Mouse (Mus musculus): ENCODE measurements around the gene Podxl.
A peak's percentile ranks its signal among the peaks of the same experiment; 100 is the strongest.

Podxl gene

DNA sequence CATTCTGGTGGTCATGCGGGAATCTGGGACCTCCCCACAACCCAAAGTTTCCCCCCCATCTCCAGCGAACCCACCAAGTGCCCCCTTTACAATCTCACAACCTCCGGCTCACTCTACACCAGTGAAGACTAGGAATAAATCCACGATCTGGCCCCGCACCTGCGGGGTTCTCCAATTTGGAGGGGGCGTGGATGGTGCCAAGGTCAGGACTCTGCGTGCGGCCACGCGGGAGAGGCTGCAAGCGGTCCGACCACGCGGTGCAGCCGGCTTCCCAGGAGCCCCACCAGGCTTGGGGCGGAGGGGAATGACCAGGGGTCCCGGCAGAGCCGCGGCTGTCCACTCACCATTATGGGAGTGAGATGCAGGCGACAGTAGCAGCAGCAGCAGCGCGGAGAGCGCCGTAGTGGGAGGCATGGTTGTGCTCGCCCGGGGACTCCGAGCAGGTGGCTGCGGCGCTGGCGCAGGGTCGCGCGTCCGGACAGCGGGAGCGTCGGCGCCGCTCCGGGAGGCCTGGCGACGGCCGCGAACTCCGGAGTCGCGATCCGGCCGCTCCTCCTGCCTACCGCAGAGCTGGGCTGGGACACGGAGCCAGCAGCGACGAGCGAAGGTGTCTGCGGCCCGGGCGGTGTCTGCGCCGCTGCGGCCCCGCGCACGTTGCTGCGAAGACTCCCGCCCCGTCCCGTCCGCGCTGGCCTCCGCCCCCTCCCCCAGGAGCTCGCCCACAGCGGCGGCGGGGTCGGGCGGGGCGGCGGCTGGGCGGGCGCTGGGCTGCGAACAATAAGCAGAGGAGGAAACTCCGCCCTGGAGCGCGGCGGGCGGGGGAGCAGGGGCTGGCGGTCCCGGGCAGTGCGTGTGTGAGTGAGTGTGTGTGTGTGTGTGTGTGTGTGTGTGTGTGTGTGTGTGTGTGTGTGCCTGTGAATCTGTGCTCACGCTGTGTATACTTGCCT is at the start of gene Podxl:
Podxl (minus strand) TSS at position 747 of the 947 bp plus-strand sequence.
- peak; percentile 88 for DNase-seq (ENCODE audit: low read depth, low spot score)

DNA sequence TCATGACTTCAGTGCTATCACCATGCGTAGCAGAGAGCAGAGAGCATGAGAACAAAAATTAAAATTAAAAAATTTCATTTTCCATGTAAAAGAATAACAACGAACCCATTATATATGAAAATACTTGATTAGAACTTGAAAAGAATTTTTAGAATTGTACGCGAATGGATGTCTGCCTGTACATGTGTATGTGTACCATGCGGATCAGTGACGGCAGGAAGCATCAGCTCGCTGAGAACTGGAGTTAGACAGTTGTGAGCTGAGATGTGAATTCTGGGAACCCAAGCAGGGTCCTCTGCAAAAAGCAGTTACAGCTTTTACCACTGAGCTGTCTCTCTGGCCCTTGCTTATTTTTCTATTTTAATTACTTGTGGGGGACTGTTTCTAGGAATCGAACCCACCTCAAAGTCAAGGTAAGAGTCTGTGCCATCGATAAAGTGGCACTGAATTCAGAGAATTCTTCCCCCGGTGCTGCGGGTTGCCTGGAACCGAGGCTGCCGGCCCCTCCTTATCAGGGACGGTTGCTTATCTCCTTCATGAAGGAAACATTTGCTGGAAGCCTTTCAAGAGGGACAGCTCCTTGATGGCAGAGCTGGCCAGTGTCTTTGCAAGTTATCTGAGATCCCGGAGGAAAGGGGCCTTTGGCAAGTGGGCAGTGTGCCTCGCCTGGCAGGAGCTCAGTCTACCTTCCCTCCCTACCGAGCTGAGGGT is 48.9 kb upstream of the Podxl start:
- DNase-seq (ENCODE audit: low read depth, low spot score): no peak

GRCm38 (mm10) chr6:31606429-31606828 is 42.6 kb upstream of the Podxl start:
- no peak for DNase-seq (ENCODE audit: low read depth, low spot score)

DNA sequence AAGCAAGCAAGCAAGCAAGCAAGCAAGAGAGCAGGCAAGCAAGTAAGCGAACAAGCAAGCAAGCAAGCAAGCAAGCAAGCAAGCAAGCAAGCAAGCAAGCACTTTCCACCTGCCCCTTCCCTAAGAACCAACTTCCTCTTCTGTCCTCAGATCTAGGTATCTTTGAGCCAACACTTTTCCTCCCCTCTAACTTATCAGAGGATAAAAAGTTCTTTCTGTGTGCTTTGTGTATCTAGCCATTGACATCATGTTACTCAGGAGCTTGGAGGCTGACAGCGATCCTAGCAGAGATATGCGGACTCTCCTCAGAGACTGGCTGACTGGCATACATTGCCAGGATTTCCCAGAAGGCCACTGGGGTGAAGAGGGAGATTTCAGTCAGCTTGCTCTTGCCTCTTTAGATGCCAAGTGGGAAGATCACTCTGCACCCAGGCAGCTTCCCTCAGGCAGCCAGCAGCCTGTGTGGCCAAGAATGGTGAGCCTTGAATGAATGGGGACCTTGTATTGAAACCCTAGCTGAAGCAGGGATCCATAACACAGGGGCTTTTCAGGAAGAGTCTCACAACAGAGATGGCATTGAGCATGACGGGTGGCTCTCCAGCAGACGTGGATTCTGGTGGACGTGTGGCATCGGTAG is 41.0 kb upstream of the Podxl start:
- no peak for DNase-seq (ENCODE audit: low read depth, low spot score)

DNA sequence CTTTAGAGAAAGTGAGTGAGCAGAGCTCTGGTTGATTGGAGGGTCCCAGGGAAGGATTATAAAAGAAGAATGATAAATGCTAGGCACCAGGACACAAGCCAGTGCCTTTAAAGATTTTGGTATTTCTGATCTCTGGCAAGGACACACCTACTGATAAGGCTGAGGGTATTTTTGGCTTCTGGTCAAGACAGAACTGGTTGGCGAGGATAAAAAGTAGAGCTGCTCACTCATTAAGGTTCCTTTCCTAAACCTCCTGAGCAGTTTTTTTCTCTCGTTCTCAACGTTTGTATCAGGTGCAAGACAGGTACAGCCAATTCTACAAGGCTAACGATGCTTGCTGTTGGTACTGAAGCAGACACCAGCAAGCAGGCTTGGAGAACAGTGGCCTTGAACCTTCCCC is 38.7 kb upstream of the Podxl start:
- no peak for DNase-seq (ENCODE audit: low read depth, low spot score)

GRCm38 (mm10) chr6:31601131-31601530 is 37.4 kb upstream of the Podxl start:
- DNase-seq (ENCODE audit: low read depth, low spot score): peak; percentile 56

DNA sequence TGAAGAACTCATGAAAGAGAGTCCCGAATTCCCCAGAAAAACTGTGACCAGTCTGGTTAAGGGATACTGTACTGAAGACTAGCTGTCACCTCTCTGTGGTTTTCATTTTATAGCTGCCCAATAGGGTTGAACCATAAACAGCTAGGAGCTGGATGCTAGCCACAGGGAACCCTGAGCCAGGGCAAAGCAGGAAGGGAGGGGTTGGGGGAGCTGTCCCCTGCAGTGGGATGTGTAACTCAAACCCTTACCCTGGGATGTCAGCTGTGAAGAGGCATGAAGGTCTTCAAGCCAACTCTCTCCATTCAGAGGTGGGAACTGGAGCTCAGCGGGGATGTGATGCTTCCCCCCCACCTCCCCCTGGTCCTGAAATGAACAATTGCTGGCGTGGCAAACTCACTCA is 36.1 kb upstream of the Podxl start:
- no peak for DNase-seq (ENCODE audit: low read depth, low spot score)

DNA sequence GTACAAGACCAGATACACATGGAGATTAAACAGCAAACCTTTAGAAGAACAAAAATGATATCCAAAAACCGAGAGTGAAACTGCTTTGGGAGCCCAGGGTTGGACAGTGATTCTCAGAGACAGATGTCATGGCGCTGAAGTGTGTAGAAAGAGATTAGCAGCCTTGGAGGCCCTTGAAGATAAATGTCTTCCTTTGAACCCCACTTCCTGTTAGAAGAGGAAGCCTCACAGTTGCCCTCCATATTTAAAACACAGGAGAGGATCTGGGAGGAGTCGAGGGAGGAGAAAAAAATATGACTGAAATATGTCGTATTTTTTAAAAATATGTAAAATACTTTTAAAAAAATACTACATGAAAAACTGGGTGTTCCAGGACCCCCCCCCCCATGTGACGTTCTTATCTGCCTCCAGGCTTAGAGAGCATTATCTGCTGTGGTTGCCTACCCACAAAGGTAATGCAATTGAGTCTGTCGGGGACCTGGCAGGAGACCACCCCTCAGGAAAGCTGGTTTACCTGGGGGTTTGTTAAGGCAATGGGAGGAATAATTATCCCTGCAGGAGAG is 34.6 kb upstream of the Podxl start:
- no peak for DNase-seq (ENCODE audit: low read depth, low spot score)

GRCm38 (mm10) chr6:31597136-31597460 is 33.3 kb upstream of the Podxl start:
- DNase-seq (ENCODE audit: low read depth, low spot score): no peak

DNA sequence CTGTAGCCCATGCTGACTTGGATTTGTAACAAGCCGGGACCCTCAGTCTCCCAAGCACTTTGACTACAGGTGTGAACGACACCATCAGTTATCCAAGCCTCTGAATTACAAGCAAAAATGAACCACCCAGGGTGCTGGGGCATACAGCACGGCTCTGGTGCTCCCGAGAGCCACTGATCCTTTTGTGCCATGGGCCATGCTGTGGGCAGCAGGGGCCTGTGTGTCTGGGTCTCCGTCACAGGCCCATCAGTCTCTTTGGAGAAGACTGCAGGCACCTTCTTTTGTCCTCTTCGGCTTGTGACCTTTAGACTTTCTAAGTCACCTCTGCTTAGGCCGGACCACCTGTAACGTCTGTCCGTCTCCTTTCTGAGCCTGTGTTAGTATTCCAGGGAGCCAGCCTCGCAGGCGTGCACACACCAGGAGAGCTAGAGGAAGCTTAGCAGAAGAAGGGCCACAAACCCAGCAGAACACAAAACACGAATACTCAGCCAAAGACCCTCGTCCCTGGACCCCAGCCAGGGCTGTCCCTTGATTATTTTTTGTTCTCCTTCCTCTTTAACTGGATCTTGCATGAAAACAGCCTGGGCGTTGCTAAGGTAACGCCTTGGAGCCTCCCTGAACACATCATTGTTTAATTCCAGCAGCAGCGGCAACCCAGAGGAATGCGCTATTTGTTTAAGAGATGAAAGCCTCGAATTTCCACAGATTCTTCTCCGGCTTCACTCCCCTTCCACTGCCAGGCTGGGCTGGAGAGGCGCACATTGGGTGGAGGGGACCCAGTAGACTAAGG is 32.8 kb upstream of the Podxl start:
- DNase-seq (ENCODE audit: low read depth, low spot score): peak; percentile 87

GRCm38 (mm10) chr6:31592579-31593238 is 28.9 kb upstream of the Podxl start:
- DNase-seq (ENCODE audit: low read depth, low spot score): no peak

- DNase-seq (ENCODE audit: low read depth, low spot score): no peak
These were observed 28.3 kb upstream of the Podxl start for GRCm38 (mm10) chr6:31592128-31592527.

DNA sequence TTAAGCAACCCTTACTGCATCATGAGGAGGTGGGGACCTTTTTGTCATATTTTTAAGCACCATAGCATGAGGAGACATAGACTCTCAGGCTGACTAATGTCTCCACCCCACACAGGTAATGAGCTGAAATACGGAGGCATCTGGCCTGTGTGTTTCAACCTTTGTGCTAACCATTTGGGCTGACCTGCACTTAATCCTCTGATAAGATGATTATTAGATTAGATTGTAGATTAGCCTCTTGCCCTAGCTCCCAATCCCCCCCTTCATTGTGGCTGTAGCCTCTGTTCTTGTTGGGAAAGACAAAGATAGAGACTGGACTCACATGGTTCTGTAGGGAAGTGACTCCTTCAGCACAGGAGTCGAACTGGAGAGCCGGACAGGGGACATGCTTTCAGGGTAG is 27.9 kb upstream of the Podxl start:
- no peak for DNase-seq (ENCODE audit: low read depth, low spot score)

DNA sequence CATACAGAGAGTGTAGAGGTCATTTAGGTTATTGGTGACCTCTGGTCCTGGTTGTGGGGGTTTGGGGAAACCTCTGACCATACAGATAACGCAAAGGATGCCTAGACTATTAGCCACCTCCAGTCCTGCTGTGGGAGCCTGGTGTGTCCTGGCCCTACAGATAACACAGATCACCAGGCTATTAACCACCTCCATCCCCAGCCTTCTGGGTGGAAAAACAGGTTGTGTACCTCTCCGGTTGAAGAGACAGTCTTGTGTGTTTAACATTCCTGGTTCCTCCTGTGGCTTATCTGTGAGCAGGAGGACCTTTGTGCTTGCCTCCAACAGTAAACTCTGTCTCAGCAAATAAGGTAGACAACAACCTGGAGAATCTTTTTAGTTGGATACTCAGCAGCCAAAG is 27.0 kb upstream of the Podxl start:
- DNase-seq (ENCODE audit: low read depth, low spot score): no peak

DNA sequence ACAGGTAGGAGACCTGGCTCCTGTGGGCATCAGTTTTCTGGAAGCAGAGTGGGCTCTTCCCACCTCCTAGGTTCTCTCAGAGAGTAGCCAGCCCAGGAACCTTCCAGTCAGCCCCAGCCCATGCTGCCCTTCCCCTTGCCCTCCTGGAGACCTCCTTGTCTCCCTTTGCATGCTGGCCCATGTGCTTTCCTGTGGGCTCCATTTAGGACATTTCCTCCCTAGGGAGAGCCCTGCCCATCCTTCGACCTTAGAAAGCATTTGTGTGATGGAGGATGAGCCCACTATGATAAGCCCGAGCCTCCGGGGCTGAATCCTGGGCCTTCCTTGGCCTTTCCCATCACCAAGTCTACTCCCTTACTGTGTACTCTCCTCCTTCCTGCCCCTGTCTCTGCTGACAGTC is 25.5 kb upstream of the Podxl start:
- no peak for DNase-seq (ENCODE audit: low read depth, low spot score)

GRCm38 (mm10) chr6:31587655-31588054 is 23.9 kb upstream of the Podxl start:
- DNase-seq (ENCODE audit: low read depth, low spot score): no peak

- DNase-seq (ENCODE audit: low read depth, low spot score): no peak
These were observed 22.3 kb upstream of the Podxl start for GRCm38 (mm10) chr6:31586127-31586526.

DNA sequence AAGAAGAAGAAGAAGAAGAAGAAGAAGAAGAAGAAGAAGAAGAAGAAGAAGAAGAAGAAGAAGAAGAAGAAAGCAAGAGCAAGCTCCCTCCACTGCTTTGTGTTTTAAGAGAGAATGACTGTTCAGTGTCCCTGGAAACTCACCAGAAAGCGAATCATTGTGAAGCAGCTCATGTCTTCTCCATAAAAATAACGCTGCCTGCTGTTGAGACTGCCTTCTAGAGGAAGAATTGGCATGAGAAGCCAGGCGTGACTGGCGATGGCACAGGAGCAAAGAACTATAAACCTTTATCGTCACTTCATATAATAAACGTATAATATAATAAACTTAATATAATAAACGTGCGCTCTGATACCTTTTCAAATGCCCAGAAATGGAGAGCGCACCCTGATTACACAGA is 12.4 kb upstream of the Podxl start:
- no peak for DNase-seq (ENCODE audit: low read depth, low spot score)

DNA sequence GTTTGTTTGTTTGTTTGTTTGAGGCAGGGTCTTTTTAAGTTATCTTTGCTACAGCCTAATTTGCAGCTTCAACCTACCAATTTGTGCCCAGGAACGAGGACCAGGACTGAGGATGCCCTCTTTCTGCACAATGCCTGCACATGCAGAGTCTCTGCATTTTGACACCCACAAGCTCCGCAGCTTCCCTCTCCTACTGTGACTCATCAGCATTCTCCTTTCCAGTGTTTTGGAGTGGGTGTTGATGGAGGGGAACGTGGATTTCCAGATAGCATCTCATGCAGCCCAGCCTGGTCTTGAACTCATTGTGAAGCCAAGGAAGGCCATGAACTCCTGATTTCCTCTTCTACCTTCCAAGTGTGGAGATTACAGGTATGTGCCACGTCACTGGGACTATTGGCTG is 11.3 kb upstream of the Podxl start:
- no peak for DNase-seq (ENCODE audit: low read depth, low spot score)

DNA sequence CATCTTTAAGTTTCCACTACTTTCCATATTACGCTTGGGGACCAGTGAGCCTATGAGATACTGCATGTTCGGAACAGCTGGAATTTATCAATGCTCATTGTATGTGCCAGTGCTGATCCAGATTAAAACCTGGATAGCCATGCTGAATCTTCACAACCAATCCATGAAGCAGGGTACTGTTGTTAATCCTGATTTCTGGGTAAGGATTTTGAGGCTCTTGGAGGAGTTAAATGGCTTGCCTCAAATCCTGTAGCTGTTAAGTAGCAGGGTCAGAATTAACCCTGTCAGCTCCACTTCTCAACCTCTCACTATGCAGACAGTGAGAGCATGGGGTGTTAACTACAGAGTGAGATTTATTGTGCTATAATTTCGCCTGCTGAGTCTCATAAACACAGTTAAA is 7.7 kb upstream of the Podxl start:
- no peak for DNase-seq (ENCODE audit: low read depth, low spot score)

GRCm38 (mm10) chr6:31568070-31568595 is 4.4 kb upstream of the Podxl start:
- peak; percentile 81 for DNase-seq (ENCODE audit: low read depth, low spot score)
